Mouse (Mus musculus) cerebellum, adult 2 months (tissue): ENCODE measurements at regions not wholly inside any gene's neighbourhood (a gene's known extent, or its start where the extent isn't known, plus 50 kb on each side); places are given as distances from the start of the nearest gene placed in this dataset.

Source experiments
- CTCF ChIP-seq: fragments of 200-500 bp; IDR thresholded peaks from 2 replicates; pipeline ENCODE4 v1.5.1; 2011; ENCODE audit warnings: low read depth, mild to moderate bottlenecking, control low read depth, low read length, moderate library complexity, borderline replicate concordance; ENCODE audit not compliant: insufficient read depth
- POLR2A ChIP-seq: fragments of 200-500 bp; IDR thresholded peaks from 2 replicates; pipeline ENCODE4 v1.6.1; 2011; ENCODE audit warnings: low read length, control low read depth, borderline replicate concordance; ENCODE audit not compliant: insufficient read depth

GRCm38 (mm10) chr10:66826327-66826726, 269.6 kb upstream of the Jmjd1c start:
- TF ChIP-seq POLR2A = no peak
- no peak for TF ChIP-seq CTCF
